Mouse (Mus musculus): Measurements from ENCODE around the gene Enoph1. TPM values are rescaled to one million over a fixed set of nuclear protein-coding genes. Genes with fewer than 3 reads are reported as not detected.

The Enoph1 gene
- polyA plus RNA-seq, 1 experiment from 2014 or later, result 51.7 TPM

Other genes starting within 250 kb of the Enoph1 start
- gene Vamp9, start 133.7 kb upstream of the Enoph1 start, polyA plus RNA-seq (2015; fragmentation: Nextera tagmentation; extraction: Ambion mirVana), result 0.65 and 1.3 TPM in 2 replicates
- gene Hnrnpd, start 61.0 kb upstream of the Enoph1 start, polyA plus RNA-seq (2015; fragmentation: Nextera tagmentation; extraction: Ambion mirVana), result 156 and 180 TPM in 2 replicates
- 2.8 and 3.8 TPM in 2 replicates for gene 4930524J08Rik, start 60.9 kb upstream of the Enoph1 start, polyA plus RNA-seq (2015; fragmentation: Nextera tagmentation; extraction: Ambion mirVana)
- gene Hnrnpdl, start 321 bp upstream of the Enoph1 start, polyA plus RNA-seq (2015; fragmentation: Nextera tagmentation; extraction: Ambion mirVana), result 221 and 226 TPM in 2 replicates
- gene Tmem150c, start 119.8 kb downstream of the Enoph1 start, polyA plus RNA-seq (2015; fragmentation: Nextera tagmentation; extraction: Ambion mirVana), result 33.1 and 39.8 TPM in 2 replicates

All from midbrain, embryonic 15.5 days (tissue).